Mouse (Mus musculus): Measurements from ENCODE around the gene Ltk.

DNA sequence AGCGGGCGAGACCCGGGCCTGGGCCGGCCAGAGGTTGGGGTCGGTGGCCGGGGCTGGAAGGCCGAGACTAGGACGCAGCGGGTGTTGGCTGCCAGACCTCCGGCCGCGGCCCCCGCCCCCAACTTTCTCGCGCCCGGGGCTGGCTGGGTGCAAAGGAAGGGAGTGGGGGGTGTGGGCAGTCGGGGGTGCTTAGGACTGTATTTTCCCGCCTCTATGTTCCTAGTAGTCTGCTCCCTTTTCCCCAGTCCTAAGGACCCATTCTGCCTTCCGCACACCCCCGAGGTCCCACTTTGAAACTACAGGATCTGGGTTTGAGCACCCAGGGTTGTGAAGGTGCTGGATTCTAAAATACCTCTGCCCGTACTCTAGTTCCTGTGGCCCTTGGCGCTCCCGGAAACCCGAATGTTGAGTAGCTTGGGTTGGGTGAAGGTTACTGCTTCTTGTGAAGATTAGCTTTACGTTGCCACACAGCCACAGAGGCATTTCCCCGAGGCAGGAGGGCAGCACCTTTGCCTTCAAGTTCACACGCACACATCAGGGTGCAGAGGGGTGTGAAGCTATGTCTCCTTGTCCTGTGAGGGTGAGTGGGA, 39.8 kb upstream of the Ltk start:
- TF ChIP-seq GATA1 (IDR thresholded peaks at IDR 0.05; ENCODE audit: low read length) (no peak), TAL1 (IDR thresholded peaks at IDR 0.05; ENCODE audit: low read length) (no peak)

All from erythroblast, embryonic 14.5 days (primary cell).